Mouse (Mus musculus): ENCODE results near the gene Prkd1.

DNA sequence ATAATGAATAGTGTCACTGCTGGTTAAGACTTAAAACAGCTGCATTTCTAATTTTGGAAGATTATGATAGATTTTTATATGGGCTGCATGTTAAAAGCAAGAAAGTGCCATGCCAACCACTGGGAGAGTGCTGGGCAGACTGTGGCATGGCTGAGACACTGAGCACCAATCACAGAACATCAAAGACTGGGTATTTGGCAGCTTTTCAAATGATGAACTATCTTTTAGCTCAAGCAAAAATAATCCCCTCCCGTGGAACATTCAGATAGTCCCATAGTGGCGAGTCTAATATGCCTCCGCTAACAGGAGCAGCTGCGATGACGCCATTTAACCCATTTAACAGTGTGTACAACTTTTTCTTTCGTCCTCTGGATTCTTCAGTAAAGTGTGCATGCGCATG, 169.1 kb downstream of the Prkd1 start:
- TF ChIP-seq CTCF (conservative IDR thresholded peaks at IDR 0.05; ENCODE audit: insufficient read depth, insufficient read length, low read depth, low read length) (no peak), POLR2A (IDR thresholded peaks at IDR 0.05; ENCODE audit: low read depth, low read length) (no peak)

Measured in kidney, adult 2 months (tissue).